Mouse (Mus musculus): Measurements from ENCODE around the gene Ppp1cc. TPM values are rescaled to one million over a fixed set of nuclear protein-coding genes. Genes with fewer than 3 reads are reported as not detected.
A peak's percentile ranks its signal among the peaks of the same experiment; 100 is the strongest.
"Not testable (repeated sequence)": the region's sequence is repeated elsewhere in the genome, so short reads cannot be mapped to it uniquely, and the experiment has no call there.

Gene Ppp1cc
- total RNA-seq, 1 experiment from 2014 or later = 207 TPM

- ATAC-seq (replicated peaks; ENCODE audit: low read depth, poor library complexity, severe bottlenecking) = 0 out of 2 replicates have a peak, but pooled peaks have one; percentile 13
Observed at GRCm38 (mm10) chr5:122163194-122163593, 5.1 kb downstream of the Ppp1cc start.

DNA sequence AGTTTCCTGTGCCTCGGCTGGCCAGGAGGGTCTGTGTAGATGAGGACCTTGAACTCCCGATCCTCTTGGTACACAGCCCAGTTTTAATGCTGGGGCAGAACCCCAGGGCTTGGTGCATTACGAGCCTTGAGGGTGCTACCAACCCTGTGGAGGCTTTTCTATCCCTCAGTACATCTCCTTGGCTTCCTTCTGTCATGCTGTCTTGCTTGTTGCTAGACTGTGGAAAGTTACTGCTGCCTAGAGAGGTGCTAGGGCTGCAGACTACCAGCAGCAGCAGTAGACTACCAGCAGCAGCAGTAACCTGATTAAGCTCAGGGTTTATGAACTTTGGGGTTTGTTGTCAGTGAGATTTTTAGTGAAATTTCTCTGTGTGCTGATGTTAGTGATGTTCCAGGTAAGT is 5.9 kb downstream of the Ppp1cc start:
- ATAC-seq (replicated peaks; ENCODE audit: low read depth, poor library complexity, severe bottlenecking) = no peak

- ATAC-seq (replicated peaks; ENCODE audit: low read depth, poor library complexity, severe bottlenecking) = no peak
Observed at GRCm38 (mm10) chr5:122165233-122165915, 7.3 kb downstream of the Ppp1cc start.

GRCm38 (mm10) chr5:122166636-122167161 is 8.6 kb downstream of the Ppp1cc start:
- peak; percentile 72 for ATAC-seq (replicated peaks; ENCODE audit: low read depth, poor library complexity, severe bottlenecking)

DNA sequence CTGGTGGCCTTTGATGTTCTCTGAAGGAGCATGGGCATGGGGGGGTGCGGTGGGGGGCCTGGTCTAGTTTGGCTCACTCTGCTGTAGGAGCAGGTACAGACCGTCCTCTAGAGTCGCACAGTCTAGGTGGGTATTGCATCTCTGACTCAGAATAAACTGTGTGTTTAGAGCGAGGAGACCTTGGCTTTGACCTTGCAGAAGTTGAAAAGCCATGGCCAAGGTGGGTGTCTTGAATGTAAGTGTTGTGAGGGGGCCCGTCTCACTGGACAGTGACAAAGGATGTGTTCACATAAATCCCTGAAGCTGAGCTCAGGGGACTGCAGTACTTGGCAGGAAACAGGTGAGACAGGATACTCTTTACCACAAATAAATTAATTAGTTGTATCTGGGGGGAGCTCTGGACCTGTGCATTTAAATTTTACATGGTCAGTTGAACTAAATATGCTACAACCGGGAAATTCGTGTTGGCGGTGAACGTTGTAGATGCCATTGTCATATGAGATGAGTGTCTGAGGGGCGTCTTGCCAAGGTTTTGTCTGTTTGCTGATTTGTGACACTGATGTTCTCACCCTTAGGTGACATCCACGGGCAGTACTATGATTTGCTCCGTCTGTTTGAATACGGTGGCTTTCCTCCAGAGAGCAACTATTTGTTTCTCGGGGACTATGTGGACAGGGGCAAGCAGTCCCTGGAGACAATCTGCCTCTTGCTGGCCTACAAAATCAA is 10.4 kb downstream of the Ppp1cc start:
- no peak for ATAC-seq (replicated peaks; ENCODE audit: low read depth, poor library complexity, severe bottlenecking)

DNA sequence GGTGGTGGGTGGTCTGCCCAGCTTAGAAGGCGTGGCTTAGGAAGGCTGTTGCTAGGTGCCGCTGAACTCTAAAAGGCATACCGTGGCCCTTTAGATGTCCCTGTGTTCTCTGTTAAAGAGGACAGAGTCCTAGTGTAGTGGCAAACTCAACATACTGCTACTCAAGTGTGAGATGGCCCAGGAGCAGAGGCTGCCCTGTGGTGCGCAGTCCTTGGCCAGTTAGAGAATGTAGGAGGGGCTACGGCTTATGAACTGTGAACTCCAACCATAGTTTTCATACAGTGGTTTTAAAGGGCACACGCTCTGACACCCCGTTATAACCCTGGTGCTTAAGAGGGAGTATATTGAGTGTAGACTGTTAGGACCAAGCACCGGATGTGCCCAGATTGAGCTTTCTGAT is 13.0 kb downstream of the Ppp1cc start:
- no peak for ATAC-seq (replicated peaks; ENCODE audit: low read depth, poor library complexity, severe bottlenecking)

GRCm38 (mm10) chr5:122175402-122175801 is 17.3 kb downstream of the Ppp1cc start:
- ATAC-seq (replicated peaks; ENCODE audit: low read depth, poor library complexity, severe bottlenecking) = no peak

GRCm38 (mm10) chr5:122175961-122176360 is 17.9 kb downstream of the Ppp1cc start:
- ATAC-seq (replicated peaks; ENCODE audit: low read depth, poor library complexity, severe bottlenecking) = no peak

- ATAC-seq (replicated peaks; ENCODE audit: low read depth, poor library complexity, severe bottlenecking) = peak; percentile 87
Observed at GRCm38 (mm10) chr5:122176398-122176797, 18.3 kb downstream of the Ppp1cc start.

DNA sequence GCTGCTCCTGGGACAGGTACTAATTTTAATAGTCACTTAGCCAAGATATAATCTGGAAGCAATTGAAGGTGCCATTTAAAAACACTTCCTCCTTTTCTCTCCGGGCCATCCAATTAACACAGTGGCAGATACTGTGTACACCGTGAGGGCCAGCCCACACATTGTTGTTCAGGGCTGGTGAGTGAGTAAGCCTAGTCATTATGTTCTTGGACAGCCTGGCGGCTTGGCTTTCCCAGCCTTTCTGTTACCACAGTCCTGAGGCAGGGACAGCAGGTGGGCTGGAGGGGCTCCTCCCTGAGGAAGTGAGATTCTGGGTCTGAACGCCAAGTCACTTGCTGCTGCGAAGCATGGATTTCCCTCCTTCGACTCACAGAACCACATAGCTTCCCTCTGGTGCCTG is 21.6 kb downstream of the Ppp1cc start:
- peak; percentile 68 for ATAC-seq (replicated peaks; ENCODE audit: low read depth, poor library complexity, severe bottlenecking)

GRCm38 (mm10) chr5:122184283-122184806 is 26.3 kb downstream of the Ppp1cc start:
- ATAC-seq (replicated peaks; ENCODE audit: low read depth, poor library complexity, severe bottlenecking) = peak; percentile 43

- ATAC-seq (replicated peaks; ENCODE audit: low read depth, poor library complexity, severe bottlenecking) = not testable (repeated sequence)
Observed at GRCm38 (mm10) chr5:122184858-122185257, 26.8 kb downstream of the Ppp1cc start.

- no peak for ATAC-seq (replicated peaks; ENCODE audit: low read depth, poor library complexity, severe bottlenecking)
Observed at GRCm38 (mm10) chr5:122189115-122189514, 31.0 kb downstream of the Ppp1cc start.

- ATAC-seq (replicated peaks; ENCODE audit: low read depth, poor library complexity, severe bottlenecking) = no peak
Observed at GRCm38 (mm10) chr5:122190465-122190864, 32.4 kb downstream of the Ppp1cc start.

DNA sequence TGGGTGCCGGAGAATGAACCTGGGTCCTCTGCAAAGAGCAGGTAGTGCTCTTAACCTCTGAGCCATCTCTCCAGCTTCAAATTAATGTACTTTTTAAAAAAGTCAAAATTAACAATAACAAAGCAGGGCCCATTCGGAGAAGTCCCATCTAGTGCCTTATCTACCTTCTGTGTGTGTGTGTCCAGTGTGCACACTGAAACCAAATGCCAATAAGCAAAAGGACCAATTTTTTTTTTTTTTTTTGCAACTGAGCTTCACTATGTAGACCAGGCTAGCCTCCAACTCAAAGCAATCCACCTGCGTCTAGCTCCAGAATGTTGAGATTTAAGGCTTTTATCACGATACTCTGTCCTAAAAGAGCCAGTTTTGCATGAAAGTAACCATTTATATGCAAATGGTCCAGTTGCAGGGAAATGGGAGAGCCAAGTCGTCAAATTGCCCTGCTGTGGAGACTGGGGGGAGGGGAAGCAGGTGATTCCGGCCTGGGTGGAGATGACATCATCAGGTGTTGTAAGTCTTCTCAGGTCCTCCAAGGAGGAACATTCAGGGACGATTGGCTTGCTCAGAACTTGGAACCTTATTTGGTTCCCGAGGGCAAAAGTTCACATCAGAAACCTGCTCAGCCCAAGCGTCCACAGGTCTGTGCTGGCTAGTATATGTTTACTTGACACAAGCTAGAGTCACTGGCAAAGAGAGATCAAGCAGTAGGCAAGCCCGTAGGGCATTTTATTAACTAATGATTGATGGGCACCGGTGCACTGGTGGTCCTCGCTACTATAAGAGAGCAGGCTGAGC is 33.4 kb downstream of the Ppp1cc start:
- ATAC-seq (replicated peaks; ENCODE audit: low read depth, poor library complexity, severe bottlenecking) = no peak

- ATAC-seq (replicated peaks; ENCODE audit: low read depth, poor library complexity, severe bottlenecking) = no peak
Observed at GRCm38 (mm10) chr5:122192347-122192746, 34.3 kb downstream of the Ppp1cc start.

DNA sequence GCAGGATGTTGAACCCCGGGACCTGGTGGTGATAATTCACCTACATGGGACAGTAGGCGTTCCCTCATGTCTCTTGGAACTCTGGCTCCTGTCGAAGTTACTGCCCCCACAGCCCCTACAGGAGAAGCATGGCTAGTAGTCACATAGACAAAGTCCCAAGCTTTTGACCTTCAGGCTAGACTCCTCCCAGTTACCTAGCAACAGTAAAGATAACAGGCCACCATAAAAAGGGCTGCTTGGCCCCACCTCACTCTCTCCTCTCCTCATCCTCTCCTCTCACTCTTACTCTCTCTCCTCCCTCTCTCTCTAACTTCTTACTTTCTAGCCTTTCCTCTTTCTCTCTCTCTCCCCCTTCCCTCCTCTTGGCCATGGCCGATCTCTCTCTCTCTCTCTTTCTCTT is 42.8 kb downstream of the Ppp1cc start:
- no peak for ATAC-seq (replicated peaks; ENCODE audit: low read depth, poor library complexity, severe bottlenecking)

DNA sequence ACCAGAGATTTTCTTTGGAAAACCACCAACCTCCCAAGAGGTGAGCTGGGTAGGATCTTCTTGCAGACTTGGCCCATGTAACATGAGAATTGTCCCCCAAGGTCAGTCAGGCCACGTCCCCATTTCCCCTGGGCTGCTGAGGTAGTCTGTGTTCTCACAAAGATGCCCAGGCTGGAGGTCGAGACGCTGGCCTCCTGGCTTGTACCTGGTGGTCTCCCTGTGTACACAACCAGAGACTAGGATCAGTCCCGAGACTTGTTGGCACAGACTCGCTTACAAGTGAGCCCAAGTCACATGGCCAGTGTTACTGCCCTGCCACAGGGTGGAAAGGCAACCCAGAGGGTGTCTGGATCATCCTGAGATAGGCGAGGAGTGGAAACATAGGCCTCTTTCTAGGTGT is 43.8 kb downstream of the Ppp1cc start:
- no peak for ATAC-seq (replicated peaks; ENCODE audit: low read depth, poor library complexity, severe bottlenecking)

GRCm38 (mm10) chr5:122204180-122204579 is 46.1 kb downstream of the Ppp1cc start:
- peak; percentile 88 for ATAC-seq (replicated peaks; ENCODE audit: low read depth, poor library complexity, severe bottlenecking)

DNA sequence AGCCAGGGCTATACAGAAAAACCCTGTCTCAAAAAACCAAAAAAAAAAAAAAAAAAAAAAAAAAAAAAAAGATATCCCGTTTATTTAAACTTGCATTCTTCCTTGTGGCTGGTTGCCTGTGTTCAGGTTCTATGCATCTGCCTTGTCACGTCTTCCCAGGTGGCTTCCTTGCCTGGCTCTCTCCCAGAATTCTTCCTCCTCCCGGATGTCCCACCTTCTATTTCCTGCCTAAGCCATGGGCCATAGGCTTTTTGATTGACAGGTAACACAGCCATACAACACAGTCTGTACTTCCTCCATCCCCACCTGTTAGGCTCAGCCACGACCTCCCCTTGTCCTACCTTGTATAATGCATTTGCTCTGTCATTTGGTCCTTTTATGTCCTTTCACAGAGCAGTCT is 48.4 kb downstream of the Ppp1cc start, which contains the start of gene Hvcn1:
Gene Hvcn1, plus strand, starts transcription at position 330 of the 400 bp plus-strand sequence.
- ATAC-seq (replicated peaks; ENCODE audit: low read depth, poor library complexity, severe bottlenecking) = no peak
